Mouse (Mus musculus) c-Kit-positive CD71-negative TER-119-negative erythroid progenitor cells, embryonic 14.5 days (primary cell): Measurements from ENCODE around the gene Olfr243.
"Not testable (repeated sequence)": the region's sequence is repeated elsewhere in the genome, so short reads cannot be mapped to it uniquely, and the experiment has no call there.

ENCODE experiments used
- DNase-seq: peaks from one replicate; pipeline ENCODE4 v3.0.0-alpha.2; 2013; ENCODE audit warnings: low read depth

Olfr243 gene

DNA sequence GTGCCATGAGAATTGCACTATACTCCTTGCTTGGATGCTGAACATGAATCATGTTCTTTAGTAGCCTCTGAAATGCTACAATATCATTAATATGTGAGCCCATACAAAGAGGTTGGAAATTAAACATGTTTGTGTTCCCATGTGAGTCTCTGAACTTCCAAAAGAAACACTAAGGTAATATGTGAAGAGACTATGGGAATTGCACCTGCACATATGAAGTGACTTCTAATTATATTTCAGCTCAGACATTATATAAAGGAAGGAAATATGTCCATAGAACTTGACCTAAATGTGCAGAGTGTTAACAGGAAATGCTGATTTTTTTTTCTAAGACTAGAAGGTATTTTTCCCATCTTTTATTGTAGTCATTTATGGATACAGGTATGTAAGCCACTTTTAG is at the start of gene Olfr243:
TSS of gene Olfr243 (plus strand) at position 301 of the 400 bp plus-strand sequence.
- no peak for DNase-seq

GRCm38 (mm10) chr7:103671091-103671490 is 43.4 kb upstream of the Olfr243 start, which contains the start of gene Olfr624:
Olfr624 (minus strand) TSS chr7:103671191.
- no peak for DNase-seq

- DNase-seq: no peak
Observed at GRCm38 (mm10) chr7:103682420-103682819, 32.1 kb upstream of the Olfr243 start, which contains the start of gene Olfr625-ps1. Olfr625-ps1 (plus strand) TSS chr7:103682720.

DNA sequence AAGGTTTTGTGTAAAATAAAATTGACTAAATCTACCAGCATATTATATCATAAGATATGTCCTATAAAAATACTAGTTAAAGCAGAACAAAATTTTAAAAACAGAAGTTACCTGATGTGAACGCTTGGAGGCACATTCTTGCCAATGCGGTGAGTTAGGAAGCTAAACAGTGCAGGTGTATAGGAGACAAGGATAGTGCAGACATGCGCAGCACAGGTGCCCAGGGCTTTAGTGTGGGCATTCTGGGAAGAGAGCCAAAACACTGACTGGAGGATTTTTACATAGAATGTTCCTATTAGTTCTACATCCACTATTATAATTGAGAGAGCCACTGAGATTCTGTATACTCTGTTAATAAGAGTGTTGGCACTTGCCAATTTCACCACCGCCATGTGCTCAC is 15.0 kb upstream of the Olfr243 start:
- no peak for DNase-seq

DNA sequence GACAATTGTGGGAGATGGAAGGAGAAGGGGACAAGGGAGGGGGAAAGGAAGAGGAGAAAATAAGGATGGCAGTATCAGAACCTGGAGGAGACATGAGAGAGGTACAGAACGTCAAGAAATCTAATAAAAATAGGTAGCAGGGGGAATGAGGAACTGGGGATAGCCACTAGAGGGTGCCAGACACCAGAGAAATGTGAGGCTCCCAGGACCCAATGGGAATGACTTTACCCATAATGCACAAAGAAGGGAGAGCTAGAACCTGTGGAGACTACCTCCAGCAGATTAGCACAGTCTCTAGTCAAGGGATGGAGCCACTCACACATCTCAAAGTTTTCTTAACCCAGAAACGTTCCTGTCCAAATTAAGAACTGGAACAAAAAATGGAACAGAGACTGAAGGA is 2.4 kb upstream of the Olfr243 start:
- DNase-seq: peak; percentile 5

GRCm38 (mm10) chr7:103716398-103716797 is 1.9 kb downstream of the Olfr243 start:
- DNase-seq: not testable (repeated sequence)

DNA sequence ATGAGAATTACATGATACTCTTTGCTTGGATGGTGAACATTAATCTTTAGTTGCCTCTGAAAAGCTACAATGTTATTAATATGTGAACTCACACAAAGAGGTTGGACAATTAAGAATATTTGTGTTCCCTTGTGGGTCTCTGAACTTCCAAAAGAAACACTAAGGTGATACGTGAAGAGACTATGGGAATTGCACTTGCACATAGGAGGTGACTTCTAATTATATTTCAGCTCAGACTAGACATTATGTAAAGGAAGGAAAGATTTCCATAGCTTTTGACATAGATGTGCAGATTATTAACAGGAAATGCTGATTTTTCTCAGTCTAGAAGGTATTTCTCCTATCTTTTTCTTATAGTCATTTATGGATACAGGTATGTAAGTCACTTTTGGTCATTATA is 15.6 kb downstream of the Olfr243 start, which contains the start of gene Olfr628:
TSS of gene Olfr628 (plus strand) at position 301 of the 400 bp plus-strand sequence.
- DNase-seq: no peak

DNA sequence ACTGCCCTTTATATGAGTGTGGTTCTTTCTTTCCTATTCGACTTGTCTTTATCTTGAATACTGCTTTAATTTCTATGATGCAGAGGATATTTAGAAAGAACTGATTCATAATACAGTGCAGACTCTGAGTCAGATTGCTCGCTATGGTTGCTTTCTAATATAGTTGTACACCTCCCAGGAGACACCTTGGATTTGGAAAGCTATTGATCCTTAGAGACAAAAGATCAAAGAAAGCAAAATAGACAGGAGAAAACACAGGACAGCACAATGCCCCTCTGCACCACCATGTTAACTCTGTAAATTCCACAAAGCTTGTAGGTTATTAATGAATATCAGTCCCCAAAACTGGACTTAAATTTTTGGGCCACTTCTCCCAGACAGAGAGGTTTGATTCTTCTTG is 30.4 kb downstream of the Olfr243 start, which contains the start of gene Olfr629:
TSS of gene Olfr629 (minus strand) at position 101 of the 400 bp plus-strand sequence.
- DNase-seq: no peak

GRCm38 (mm10) chr7:103757233-103757632 is 42.8 kb downstream of the Olfr243 start, which contains the start of gene Olfr630:
Olfr630 (minus strand) TSS chr7:103757333.
- DNase-seq: no peak

DNA sequence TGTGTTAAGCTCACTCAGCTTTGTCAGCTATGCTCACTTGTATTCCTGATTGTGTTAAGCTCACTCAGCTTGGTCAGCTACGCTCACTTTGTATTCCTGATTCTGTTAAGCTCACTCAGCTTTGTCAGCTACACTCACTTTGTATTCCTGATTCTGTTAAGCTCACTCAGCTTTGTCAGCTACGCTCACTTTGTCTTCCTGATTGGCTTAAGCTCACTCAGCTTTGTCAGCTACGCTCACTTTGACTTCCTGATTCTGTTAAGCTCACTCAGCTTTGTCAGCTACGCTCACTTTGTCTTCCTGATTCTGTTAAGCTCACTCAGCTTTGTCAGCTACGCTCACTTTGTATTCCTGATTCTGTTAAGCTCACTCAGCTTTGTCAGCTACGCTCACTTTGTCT is 47.7 kb downstream of the Olfr243 start:
- not testable (repeated sequence) for DNase-seq

GRCm38 (mm10) chr7:103767687-103768086 is 53.2 kb downstream of the Olfr243 start:
- DNase-seq: not testable (repeated sequence)
